28 mouse cellular contexts compared by ENCODE assay signal in the genomic region with DNA sequence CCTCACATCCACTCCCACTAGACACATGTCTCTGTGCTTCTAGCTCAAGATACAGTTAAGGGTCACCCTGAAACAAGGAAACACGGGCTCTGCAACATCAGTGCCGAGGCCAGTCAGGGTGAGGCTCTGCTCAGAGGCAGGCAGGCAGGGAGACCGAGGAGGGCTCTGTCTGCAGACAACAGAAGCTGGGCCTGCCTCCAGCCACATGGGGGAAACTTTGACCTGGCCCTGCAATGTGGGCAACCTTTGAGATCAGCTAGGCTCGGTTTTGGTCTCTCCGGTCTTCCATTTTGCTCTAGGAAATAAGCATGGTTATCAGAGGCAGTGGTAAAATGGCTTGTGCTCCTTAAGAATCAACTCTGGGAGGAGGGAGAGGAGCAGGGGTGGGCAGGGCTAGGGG. TPM values are rescaled to one million over a fixed set of nuclear protein-coding genes. Genes with fewer than 3 reads are reported as not detected.
DNase-seq lines count a peak whose midpoint lies in the region; ATAC-seq lines count a peak whose summit lies in the region.
"Had no signal": no experiment of that assay in that cellular context is flagged by ENCODE, and none has a peak within 500 bp of the region (broad histone marks: within the 10 kb centered on the region; RNA-seq: fewer than 3 reads in every experiment).

No protein-coding gene starts in this region.

- no peaks in the 10 kb centered on the region for H3K27me3 ChIP-seq in heart, embryonic 16.5 days (ENCODE audit: control insufficient read depth, insufficient read depth, low read length)
- no peaks in the 10 kb centered on the region for H3K27me3 ChIP-seq in kidney, embryonic 14.5 days (ENCODE audit: control insufficient read depth, insufficient read depth, low read length)
- H3K27me3 ChIP-seq: embryonic facial prominence, embryonic 12.5 days; limb, embryonic 15.5 days; neural tube, embryonic 15.5 days; Patski had no signal

- no peak for DNase-seq in heart, postnatal 14 days
- DNase-seq in kidney, adult 8-10 months = peak; percentile 40 to 50
- peak; percentile 50 to 73 for DNase-seq in kidney, postnatal 25 days
- no peak for DNase-seq in spleen, postnatal 14 days (ENCODE audit: low spot score in 2 of 2)
- DNase-seq: cerebellum, adult 18-20 months; cerebellum, postnatal 14 days; gastrocnemius, postnatal 25 days; heart, postnatal 36 days; left cerebral cortex, postnatal 4 days; lung, adult 18-20 months; lung, postnatal 10 days; right cerebral cortex, adult 18-20 months; right cerebral cortex, postnatal 4 days had no signal

- WGBS in heart, embryonic 16.5 days = 51% methylated on average over 5 of the region's 5 CpGs
- 58% methylated on average over 5 of the region's 5 CpGs for WGBS in kidney, embryonic 14.5 days

- H3K4me1 ChIP-seq in heart, embryonic 16.5 days (ENCODE audit: control insufficient read depth, insufficient read depth, low read length) = no peaks in the 10 kb centered on the region
- no peaks in the 10 kb centered on the region for H3K4me1 ChIP-seq in kidney, embryonic 14.5 days (ENCODE audit: control insufficient read depth, insufficient read depth, low read length)
- H3K4me1 ChIP-seq in brown adipose tissue, adult 24 weeks (ENCODE audit: control insufficient read depth, insufficient read depth, insufficient read length, low read length) = peaks cover 2% of the 10 kb centered on the region
- H3K4me1 ChIP-seq: embryonic facial prominence, embryonic 12.5 days; neural tube, embryonic 15.5 days had no signal

- H3K9ac ChIP-seq in heart, embryonic 16.5 days (ENCODE audit: low read length) = peak overlapping the region; percentile 20; the same call in 1 of the 2 replicates
- H3K9ac ChIP-seq in kidney, embryonic 14.5 days (ENCODE audit: low read depth, low read length) = no peak overlapping the region
- H3K9ac ChIP-seq: embryonic facial prominence, embryonic 12.5 days; hindbrain, embryonic 13.5 days; limb, embryonic 15.5 days; neural tube, embryonic 15.5 days had no signal

- no peaks in the 10 kb centered on the region for H3K36me3 ChIP-seq in heart, embryonic 16.5 days (ENCODE audit: control insufficient read depth, insufficient read depth)
- no peaks in the 10 kb centered on the region for H3K36me3 ChIP-seq in kidney, embryonic 14.5 days (ENCODE audit: control insufficient read depth, insufficient read depth, low read length)
- H3K36me3 ChIP-seq: embryonic facial prominence, embryonic 12.5 days; G1E; hindbrain, embryonic 13.5 days; limb, embryonic 15.5 days; midbrain, embryonic 10.5 days; neural tube, embryonic 15.5 days had no signal

- peaks cover 5% of the 10 kb centered on the region for H3K9me3 ChIP-seq in heart, embryonic 16.5 days (replicated peaks; ENCODE audit: control insufficient read depth, low read length)
- no peaks in the 10 kb centered on the region for H3K9me3 ChIP-seq in kidney, embryonic 14.5 days (ENCODE audit: control insufficient read depth, low read length)
- H3K9me3 ChIP-seq: embryonic facial prominence, embryonic 12.5 days; hindbrain, embryonic 13.5 days; limb, embryonic 15.5 days; midbrain, embryonic 10.5 days; neural tube, embryonic 15.5 days had no signal

- intact Hi-C loops in heart, postnatal 14 days (cut with DNase I) = loop anchor here (10.0 kb wide), 1 partner anchor 388 kb away; no protein-coding TSS in a partner anchor

- H3K4me3 ChIP-seq in heart, embryonic 16.5 days (ENCODE audit: low read length) = no peak overlapping the region
- no peak overlapping the region for H3K4me3 ChIP-seq in kidney, embryonic 14.5 days (ENCODE audit: low read length)
- no peak overlapping the region for H3K4me3 ChIP-seq in brown adipose tissue, adult 24 weeks (ENCODE audit: insufficient read depth, low read depth, low read length)
- H3K4me3 ChIP-seq: embryonic facial prominence, embryonic 12.5 days; hindbrain, embryonic 13.5 days; left cerebral cortex, adult 2 months; limb, embryonic 15.5 days; midbrain, embryonic 10.5 days; neural tube, embryonic 15.5 days had no signal

- no peak for ATAC-seq in heart, embryonic 16.5 days (replicated peaks; ENCODE audit: extremely low read depth, insufficient read depth, low FRiP score)
- ATAC-seq in kidney, embryonic 14.5 days (ENCODE audit: low FRiP score, low TSS enrichment) = no peak
- ATAC-seq: inflammation-experienced regulatory T-cells, adult 6 months; Patski had no signal

- no peak overlapping the region; the same call in 1 of the 2 replicates for H3K27ac ChIP-seq in heart, embryonic 16.5 days (ENCODE audit: low read length)
- no peak overlapping the region for H3K27ac ChIP-seq in kidney, embryonic 14.5 days (ENCODE audit: low read depth, low read length)
- peak overlapping the region; percentile 100 for H3K27ac ChIP-seq in brown adipose tissue, adult 24 weeks (replicated peaks; ENCODE audit: low read depth, low read length)
- H3K27ac ChIP-seq: embryonic facial prominence, embryonic 12.5 days; hindbrain, embryonic 13.5 days; left cerebral cortex, adult 2 months; limb, embryonic 15.5 days; midbrain, embryonic 10.5 days; neural tube, embryonic 15.5 days had no signal

- no peak overlapping the region for H3K4me2 ChIP-seq in heart, embryonic 16.5 days (ENCODE audit: low read depth, low read length)
- H3K4me2 ChIP-seq in kidney, embryonic 14.5 days (replicated peaks; ENCODE audit: low read depth, low read length) = no peak overlapping the region
- H3K4me2 ChIP-seq: embryonic facial prominence, embryonic 12.5 days; hindbrain, embryonic 13.5 days; limb, embryonic 15.5 days; neural tube, embryonic 15.5 days had no signal

RNA-seq across cellular contexts. Expression of gene Pfkl, which starts 6.5 kb away (rescaled TPM):
- 203 and 219 TPM in 2 replicates for polyA plus RNA-seq in heart, embryonic 16.5 days (2015; fragmentation: Nextera tagmentation; extraction: Ambion mirVana)
- total RNA-seq in heart, postnatal 14 days (2021) = 100 to 1,000 TPM; 104 to 107 TPM
- 91.2 and 118 TPM in 2 replicates for polyA plus RNA-seq in kidney, embryonic 14.5 days (2014; fragmentation: Nextera tagmentation; extraction: Ambion mirVana)
- polyA plus RNA-seq in brown adipose tissue, adult 24 weeks (2012; ENCODE audit: insufficient read depth, insufficient read length, missing spikeins) = 326 and 453 TPM in 2 replicates

RNA-seq across cellular contexts. Expression of gene Dnmt3l, which starts 25.4 kb away (rescaled TPM):
- polyA plus RNA-seq in heart, embryonic 16.5 days (2015; fragmentation: Nextera tagmentation; extraction: Ambion mirVana) = 0.13 TPM in 1 of 2 replicates, not detected in the other
- not detected for total RNA-seq in heart, postnatal 14 days (2021)
- 0.41 and 0.66 TPM in 2 replicates for polyA plus RNA-seq in kidney, embryonic 14.5 days (2014; fragmentation: Nextera tagmentation; extraction: Ambion mirVana)
- polyA plus RNA-seq in brown adipose tissue, adult 24 weeks (2012; ENCODE audit: insufficient read depth, insufficient read length, missing spikeins) = 2.3 and 2.7 TPM in 2 replicates
- total RNA-seq: gastrocnemius, postnatal 25 days; heart, postnatal 36 days; layer of hippocampus, postnatal 10 days; left cerebral cortex, postnatal 4 days had no signal
- polyA plus RNA-seq: forebrain, embryonic 11.5 days; G1E; hindbrain, embryonic 13.5 days; inflammation-experienced regulatory T-cells, adult 6 months; neural tube, embryonic 15.5 days had no signal

RNA-seq across cellular contexts. Expression of gene Aire, which starts 27.0 kb away (rescaled TPM):
- polyA plus RNA-seq in heart, embryonic 16.5 days (2015; fragmentation: Nextera tagmentation; extraction: Ambion mirVana) = 1.3 and 3.0 TPM in 2 replicates
- under 1 TPM in 1 of 2 experiments, not detected in 1; 0.12 TPM for total RNA-seq in heart, postnatal 14 days (2021)
- polyA plus RNA-seq in kidney, embryonic 14.5 days (2014; fragmentation: Nextera tagmentation; extraction: Ambion mirVana) = 1.2 and 1.5 TPM in 2 replicates
- polyA plus RNA-seq in brown adipose tissue, adult 24 weeks (2012; ENCODE audit: insufficient read depth, insufficient read length, missing spikeins) = not detected in 2 replicates
- total RNA-seq: adrenal gland, adult 18-20 months; G1E; gastrocnemius, postnatal 25 days; heart, postnatal 36 days had no signal

RNA-seq across cellular contexts. Expression of gene 1810043G02Rik, which starts 38.0 kb away (rescaled TPM):
- 19.4 and 20.9 TPM in 2 replicates for polyA plus RNA-seq in heart, embryonic 16.5 days (2015; fragmentation: Nextera tagmentation; extraction: Ambion mirVana)
- 10 to 100 TPM in 1 of 2 experiments, 1 to 10 TPM in 1; 8.1 to 10.2 TPM for total RNA-seq in heart, postnatal 14 days (2021)
- polyA plus RNA-seq in kidney, embryonic 14.5 days (2014; fragmentation: Nextera tagmentation; extraction: Ambion mirVana) = 26.4 and 35.8 TPM in 2 replicates
- polyA plus RNA-seq in brown adipose tissue, adult 24 weeks (2012; ENCODE audit: insufficient read depth, insufficient read length, missing spikeins) = 16.0 and 16.4 TPM in 2 replicates

RNA-seq across cellular contexts. Expression of gene Trpm2, which starts 46.0 kb away (rescaled TPM):
- polyA plus RNA-seq in heart, embryonic 16.5 days (2015; fragmentation: Nextera tagmentation; extraction: Ambion mirVana) = 2.6 and 3.4 TPM in 2 replicates
- total RNA-seq in heart, postnatal 14 days (2021) = 1 to 10 TPM in 1 of 2 experiments, under 1 TPM in 1; 0.34 to 1.5 TPM
- polyA plus RNA-seq in kidney, embryonic 14.5 days (2014; fragmentation: Nextera tagmentation; extraction: Ambion mirVana) = 0.27 and 0.54 TPM in 2 replicates
- polyA plus RNA-seq in brown adipose tissue, adult 24 weeks (2012; ENCODE audit: insufficient read depth, insufficient read length, missing spikeins) = 0.63 TPM in 1 of 2 replicates, not detected in the other

Comparison
In these comparisons a context has a peak if more than half of its experiments do, and no peak if none do; other contexts are left out.
1. DNase-seq: peak in kidney, adult 8-10 months (2 of 2) and kidney, postnatal 25 days (2 of 2); none in heart, postnatal 14 days (0 of 2) and spleen, postnatal 14 days (0 of 2).